Mouse (Mus musculus) MEL (cell line): ENCODE results near the gene Unc45a.

ENCODE experiments used
- CHD2 ChIP-seq: IDR thresholded peaks from 2 replicates; pipeline ENCODE4 v1.6.1; 2011; ENCODE audit warnings: low read length, improper control_type of control experiment
- CTCF ChIP-seq, 3 experiments: IDR thresholded peaks in 2 of 3; conservative IDR thresholded peaks in 1 of 3; 2 replicates each; pipeline ENCODE4 v1.5.1; 2011 to 2012; ENCODE audit warnings: low read length in 3 of 3, low read depth in 2 of 3, mild to moderate bottlenecking in 2 of 3, improper control_type of control experiment in 1 of 3, inconsistent platforms in 1 of 3, mixed read lengths in 1 of 3, moderate library complexity in 1 of 3; ENCODE audit not compliant: control insufficient read depth in 1 of 3, insufficient read depth in 1 of 3, poor library complexity in 1 of 3, severe bottlenecking in 1 of 3
- E2F4 ChIP-seq: IDR thresholded peaks from 2 replicates; pipeline ENCODE4 v1.6.1; 2011; ENCODE audit warnings: low read depth, low read length, improper control_type of control experiment, borderline replicate concordance
- MAFK ChIP-seq: IDR thresholded peaks from 2 replicates; pipeline ENCODE4 v1.6.1; 2011; ENCODE audit warnings: low read depth, mild to moderate bottlenecking, low read length, improper control_type of control experiment, borderline replicate concordance
- MAX ChIP-seq: IDR thresholded peaks from 2 replicates; pipeline ENCODE4 v1.6.1; 2011; ENCODE audit warnings: low read length, improper control_type of control experiment
- MEF2A ChIP-seq: IDR thresholded peaks from 2 replicates; pipeline ENCODE4 v1.6.1; 2014; ENCODE audit warnings: low read depth, mild to moderate bottlenecking, inconsistent platforms, low read length, improper control_type of control experiment; ENCODE audit not compliant: poor library complexity, insufficient replicate concordance, severe bottlenecking; ENCODE audit errors: extremely low read depth
- POLR2A ChIP-seq, 2 experiments: IDR thresholded peaks; 2 replicates each; pipeline ENCODE4 v1.6.1; 2011 to 2012; ENCODE audit warnings: low read length in 2 of 2, mild to moderate bottlenecking in 2 of 2, control low read depth in 1 of 2, improper control_type of control experiment in 1 of 2, low read depth in 1 of 2, moderate library complexity in 1 of 2; ENCODE audit not compliant: control insufficient read depth in 1 of 2, insufficient read depth in 1 of 2, poor library complexity in 1 of 2
- POLR2AphosphoS5 ChIP-seq: IDR thresholded peaks from 2 replicates; pipeline ENCODE4 v1.6.1; 2012; ENCODE audit warnings: low read depth, borderline replicate concordance, mild to moderate bottlenecking, inconsistent platforms, low read length, moderate library complexity, mixed read lengths

GRCm38 (mm10) chr7:80375376-80376039, 34.7 kb upstream of the Unc45a start:
- TF ChIP-seq POLR2AphosphoS5, result no peak
- TF ChIP-seq MAFK, result no peak
- TF ChIP-seq E2F4, result no peak
- TF ChIP-seq CHD2, result no peak
- TF ChIP-seq MEF2A, result no peak
- no peak for TF ChIP-seq MAX
- no peak for TF ChIP-seq CTCF (IDR thresholded peaks at IDR 0.05 in 2 of 3, conservative IDR thresholded peaks at IDR 0.05 in 1 of 3; ENCODE audit: control insufficient read depth in 1 of 3, insufficient read depth in 1 of 3, low read depth in 2 of 3, low read length in 3 of 3, poor library complexity in 1 of 3, severe bottlenecking in 1 of 3)
- peak in 1 of 2 experiments; percentile 36; a peak in 1 of 4 replicates for TF ChIP-seq POLR2A (IDR thresholded peaks at IDR 0.05; ENCODE audit: control insufficient read depth in 1 of 2, insufficient read depth in 1 of 2, low read depth in 1 of 2, low read length in 2 of 2, poor library complexity in 1 of 2)
